Mouse (Mus musculus): ENCODE results near the gene Creb5. TPM values are rescaled to one million over a fixed set of nuclear protein-coding genes. Genes with fewer than 3 reads are reported as not detected.

Gene Creb5
- polyA plus RNA-seq, 1 experiment: 6.1 TPM

DNA sequence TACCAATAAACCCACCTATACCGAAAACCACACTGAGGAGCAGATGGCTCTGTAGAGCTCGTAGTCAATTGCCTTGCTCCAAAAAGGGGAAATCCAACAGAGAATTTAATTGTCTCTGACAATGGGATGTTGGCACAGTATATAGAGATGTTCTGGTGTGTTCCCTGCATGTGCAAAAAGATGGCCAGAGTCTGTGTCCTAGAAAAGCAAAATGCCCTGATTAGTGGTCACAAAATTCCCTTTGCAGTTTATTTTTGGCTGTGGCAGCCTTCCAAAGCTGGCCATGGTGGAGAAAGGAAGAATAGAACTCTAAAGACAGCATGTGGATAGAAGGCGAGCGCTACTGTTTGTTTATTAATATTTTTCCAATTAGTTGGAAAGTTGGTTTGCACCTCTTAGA is 250.5 kb downstream of the Creb5 start:
- H3K4me1 ChIP-seq (ENCODE audit: control insufficient read depth, insufficient read depth, low read length): no peaks in the 10 kb centered on the region
- H3K9me3 ChIP-seq (replicated peaks; ENCODE audit: control insufficient read depth, insufficient read depth, low read length, poor library complexity, severe bottlenecking): no peaks in the 10 kb centered on the region
- H3K27ac ChIP-seq (ENCODE audit: insufficient read depth, low read length): no peak overlapping the region
- H3K27me3 ChIP-seq (ENCODE audit: control insufficient read depth, insufficient read depth, low read length, poor library complexity, severe bottlenecking): no peaks in the 10 kb centered on the region; the same call in 1 of the 2 replicates
- no peak overlapping the region for H3K9ac ChIP-seq (ENCODE audit: low read depth, poor library complexity, severe bottlenecking)
- H3K4me3 ChIP-seq (ENCODE audit: low read depth, low read length): no peak overlapping the region
- no peak for TF ChIP-seq EP300 (IDR thresholded peaks at IDR 0.05; ENCODE audit: insufficient read depth, low read depth, low read length)
- TF ChIP-seq POLR2A (IDR thresholded peaks at IDR 0.05; ENCODE audit: insufficient read depth, low read length): no peak
- TF ChIP-seq CTCF (IDR thresholded peaks at IDR 0.05; ENCODE audit: low read depth, low read length): no peak
- H3K36me3 ChIP-seq (ENCODE audit: control insufficient read depth, insufficient read depth, low read length, poor library complexity, severe bottlenecking): no peaks in the 10 kb centered on the region

DNA sequence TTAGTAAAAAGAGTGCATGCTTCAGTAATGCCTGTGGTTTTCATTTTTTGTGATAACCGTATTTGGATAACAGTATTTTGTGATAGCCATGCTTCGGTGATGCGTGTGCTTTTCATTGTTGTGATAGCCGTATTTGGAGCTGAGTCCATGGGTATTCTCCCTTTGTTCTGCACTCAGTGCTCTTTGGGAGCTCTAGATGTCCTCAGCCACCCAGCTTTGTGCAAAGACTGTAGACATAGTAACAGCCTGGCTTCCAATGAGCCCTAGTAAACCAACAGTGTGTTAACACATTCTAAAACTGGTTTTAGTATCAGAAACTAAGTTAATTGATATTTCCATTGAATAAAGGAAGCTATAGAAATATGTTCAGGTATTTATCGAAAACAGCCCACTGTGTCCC is 254.7 kb downstream of the Creb5 start:
- H3K4me1 ChIP-seq (ENCODE audit: control insufficient read depth, insufficient read depth, low read length): no peaks in the 10 kb centered on the region
- TF ChIP-seq CTCF (IDR thresholded peaks at IDR 0.05; ENCODE audit: low read depth, low read length) (no peak), POLR2A (IDR thresholded peaks at IDR 0.05; ENCODE audit: insufficient read depth, low read length) (no peak), EP300 (IDR thresholded peaks at IDR 0.05; ENCODE audit: insufficient read depth, low read depth, low read length) (no peak)
- no peaks in the 10 kb centered on the region for H3K36me3 ChIP-seq (ENCODE audit: control insufficient read depth, insufficient read depth, low read length, poor library complexity, severe bottlenecking)
- H3K4me3 ChIP-seq (ENCODE audit: low read depth, low read length): no peak overlapping the region
- H3K9ac ChIP-seq (ENCODE audit: low read depth, poor library complexity, severe bottlenecking): no peak overlapping the region
- H3K9me3 ChIP-seq (replicated peaks; ENCODE audit: control insufficient read depth, insufficient read depth, low read length, poor library complexity, severe bottlenecking): no peaks in the 10 kb centered on the region
- no peaks in the 10 kb centered on the region; the same call in 1 of the 2 replicates for H3K27me3 ChIP-seq (ENCODE audit: control insufficient read depth, insufficient read depth, low read length, poor library complexity, severe bottlenecking)
- no peak overlapping the region for H3K27ac ChIP-seq (ENCODE audit: insufficient read depth, low read length)

DNA sequence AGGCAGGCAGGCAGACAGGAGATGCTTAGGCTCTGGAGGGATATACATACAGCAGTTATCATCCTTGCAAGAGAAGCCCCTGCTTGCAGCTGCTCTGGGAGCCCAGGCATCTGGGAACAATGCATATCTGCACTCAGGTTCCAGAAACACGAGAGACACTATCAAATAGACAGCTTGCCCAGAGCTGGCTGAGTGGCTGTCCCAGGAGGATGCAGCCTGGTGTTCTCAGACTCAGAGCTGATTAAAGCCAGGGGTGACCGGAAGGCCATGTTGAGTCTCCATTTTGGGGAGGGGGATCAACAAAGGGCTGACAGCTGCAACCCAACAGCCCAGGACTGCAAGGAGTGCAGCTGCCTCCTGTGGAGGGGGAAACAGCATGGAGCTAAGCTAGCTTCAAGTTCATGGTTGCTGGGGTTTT is 258.4 kb downstream of the Creb5 start:
- Histone ChIP-seq H3K4me1 (ENCODE audit: control insufficient read depth, insufficient read depth, low read length) (no peaks in the 10 kb centered on the region), H3K27me3 (ENCODE audit: control insufficient read depth, insufficient read depth, low read length, poor library complexity, severe bottlenecking) (no peaks in the 10 kb centered on the region), H3K9ac (ENCODE audit: low read depth, poor library complexity, severe bottlenecking) (no peak overlapping the region)

DNA sequence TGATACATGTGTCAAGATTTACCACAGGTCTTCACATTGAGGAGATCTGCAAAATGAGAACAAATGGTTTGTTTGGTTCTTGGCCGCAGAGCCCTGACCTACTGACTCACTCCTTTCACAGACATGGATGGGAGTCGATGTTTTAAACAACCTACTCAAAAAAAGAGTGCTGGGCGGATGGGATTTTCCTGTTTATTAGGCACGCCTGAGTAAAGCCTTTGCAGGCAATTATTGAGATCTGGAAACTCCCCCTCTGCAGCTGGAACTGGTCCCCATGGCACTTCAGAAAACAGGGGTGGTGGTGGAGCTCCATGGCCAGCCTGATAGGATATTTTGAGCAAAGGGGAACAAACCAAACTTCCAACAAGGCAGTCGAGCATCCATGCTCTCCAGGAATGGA is 258.9 kb downstream of the Creb5 start:
- TF ChIP-seq CTCF (IDR thresholded peaks at IDR 0.05; ENCODE audit: low read depth, low read length) (no peak), POLR2A (IDR thresholded peaks at IDR 0.05; ENCODE audit: insufficient read depth, low read length) (no peak), EP300 (IDR thresholded peaks at IDR 0.05; ENCODE audit: insufficient read depth, low read depth, low read length) (no peak)
- Histone ChIP-seq H3K36me3 (ENCODE audit: control insufficient read depth, insufficient read depth, low read length, poor library complexity, severe bottlenecking) (no peaks in the 10 kb centered on the region), H3K4me3 (ENCODE audit: low read depth, low read length) (no peak overlapping the region), H3K9me3 (replicated peaks; ENCODE audit: control insufficient read depth, insufficient read depth, low read length, poor library complexity, severe bottlenecking) (no peaks in the 10 kb centered on the region), H3K27ac (ENCODE audit: insufficient read depth, low read length) (no peak overlapping the region), H3K9ac (ENCODE audit: low read depth, poor library complexity, severe bottlenecking) (no peak overlapping the region), H3K4me1 (ENCODE audit: control insufficient read depth, insufficient read depth, low read length) (no peaks in the 10 kb centered on the region), H3K27me3 (ENCODE audit: control insufficient read depth, insufficient read depth, low read length, poor library complexity, severe bottlenecking) (no peaks in the 10 kb centered on the region)

More for the DNA sequence above, 258.4 kb downstream of the Creb5 start:
- H3K27ac ChIP-seq (ENCODE audit: insufficient read depth, low read length): no peak overlapping the region
- H3K4me3 ChIP-seq (ENCODE audit: low read depth, low read length): no peak overlapping the region
- no peak for TF ChIP-seq EP300 (IDR thresholded peaks at IDR 0.05; ENCODE audit: insufficient read depth, low read depth, low read length)
- no peak for TF ChIP-seq CTCF (IDR thresholded peaks at IDR 0.05; ENCODE audit: low read depth, low read length)
- TF ChIP-seq POLR2A (IDR thresholded peaks at IDR 0.05; ENCODE audit: insufficient read depth, low read length): no peak
- H3K36me3 ChIP-seq (ENCODE audit: control insufficient read depth, insufficient read depth, low read length, poor library complexity, severe bottlenecking): no peaks in the 10 kb centered on the region
- no peaks in the 10 kb centered on the region for H3K9me3 ChIP-seq (replicated peaks; ENCODE audit: control insufficient read depth, insufficient read depth, low read length, poor library complexity, severe bottlenecking)

- Histone ChIP-seq H3K4me3 (ENCODE audit: low read depth, low read length) (no peak overlapping the region), H3K27ac (ENCODE audit: insufficient read depth, low read length) (no peak overlapping the region), H3K9ac (ENCODE audit: low read depth, poor library complexity, severe bottlenecking) (no peak overlapping the region), H3K9me3 (replicated peaks; ENCODE audit: control insufficient read depth, insufficient read depth, low read length, poor library complexity, severe bottlenecking) (no peaks in the 10 kb centered on the region), H3K36me3 (ENCODE audit: control insufficient read depth, insufficient read depth, low read length, poor library complexity, severe bottlenecking) (no peaks in the 10 kb centered on the region), H3K27me3 (ENCODE audit: control insufficient read depth, insufficient read depth, low read length, poor library complexity, severe bottlenecking) (no peaks in the 10 kb centered on the region), H3K4me1 (ENCODE audit: control insufficient read depth, insufficient read depth, low read length) (no peaks in the 10 kb centered on the region)
- TF ChIP-seq POLR2A (IDR thresholded peaks at IDR 0.05; ENCODE audit: insufficient read depth, low read length) (no peak), CTCF (IDR thresholded peaks at IDR 0.05; ENCODE audit: low read depth, low read length) (no peak), EP300 (IDR thresholded peaks at IDR 0.05; ENCODE audit: insufficient read depth, low read depth, low read length) (no peak)
Observed at GRCm38 (mm10) chr6:53548236-53548635, 261.2 kb downstream of the Creb5 start.

GRCm38 (mm10) chr6:53549409-53549808 is 262.3 kb downstream of the Creb5 start:
- H3K4me1 ChIP-seq (ENCODE audit: control insufficient read depth, insufficient read depth, low read length): no peaks in the 10 kb centered on the region
- no peak overlapping the region for H3K27ac ChIP-seq (ENCODE audit: insufficient read depth, low read length)

More at GRCm38 (mm10) chr6:53549409-53549808, 262.3 kb downstream of the Creb5 start:
- Histone ChIP-seq H3K36me3 (ENCODE audit: control insufficient read depth, insufficient read depth, low read length, poor library complexity, severe bottlenecking) (no peaks in the 10 kb centered on the region), H3K9me3 (replicated peaks; ENCODE audit: control insufficient read depth, insufficient read depth, low read length, poor library complexity, severe bottlenecking) (no peaks in the 10 kb centered on the region), H3K27me3 (ENCODE audit: control insufficient read depth, insufficient read depth, low read length, poor library complexity, severe bottlenecking) (no peaks in the 10 kb centered on the region), H3K4me3 (ENCODE audit: low read depth, low read length) (no peak overlapping the region), H3K9ac (ENCODE audit: low read depth, poor library complexity, severe bottlenecking) (no peak overlapping the region)
- TF ChIP-seq POLR2A (IDR thresholded peaks at IDR 0.05; ENCODE audit: insufficient read depth, low read length) (no peak), EP300 (IDR thresholded peaks at IDR 0.05; ENCODE audit: insufficient read depth, low read depth, low read length) (no peak), CTCF (IDR thresholded peaks at IDR 0.05; ENCODE audit: low read depth, low read length) (no peak)

All from ES-Bruce4 (cell line).